Mouse (Mus musculus) neural tube, embryonic 12.5 days (tissue): ENCODE data around the gene Zfp644. TPM values are rescaled to one million over a fixed set of nuclear protein-coding genes. Genes with fewer than 3 reads are reported as not detected.

Experiments
- ATAC-seq: fragments of 200-750 bp; cut with Nextera tagmentation; 2 replicates; pipeline ENCODE4 v1.8.0; 2017; ENCODE audit warnings: low read depth, mild to moderate bottlenecking, moderate TSS enrichment, moderate library complexity; ENCODE audit not compliant: low FRiP score
- H3K27ac ChIP-seq: fragments of 300-500 bp; sonication (generic); 2 replicates; pipeline ENCODE4 v1.5.1; 2016
- H3K27me3 ChIP-seq: fragments of 300-500 bp; sonication (generic); replicated peaks from 2 replicates; pipeline ENCODE4 v1.6.1; 2016; ENCODE audit warnings: mild to moderate bottlenecking
- H3K36me3 ChIP-seq: fragments of 300-500 bp; sonication (generic); 2 replicates; pipeline ENCODE4 v1.6.1; 2016; ENCODE audit warnings: mild to moderate bottlenecking
- H3K4me1 ChIP-seq: fragments of 300-500 bp; sonication (generic); 2 replicates; pipeline ENCODE4 v1.6.1; 2016
- H3K4me2 ChIP-seq: fragments of 300-500 bp; sonication (generic); replicated peaks from 2 replicates; pipeline ENCODE4 v1.6.1; 2016; ENCODE audit warnings: mild to moderate bottlenecking
- H3K4me3 ChIP-seq: fragments of 300-500 bp; sonication (generic); 2 replicates; pipeline ENCODE4 v1.5.1; 2016
- H3K9ac ChIP-seq: fragments of 300-500 bp; sonication (generic); 2 replicates; pipeline ENCODE4 v1.6.1; 2016; ENCODE audit warnings: mild to moderate bottlenecking
- H3K9me3 ChIP-seq: fragments of 300-500 bp; sonication (generic); 2 replicates; pipeline ENCODE4 v1.6.1; 2016; ENCODE audit warnings: mild to moderate bottlenecking
- WGBS: fragments of 180-500 bp; shearing (Covaris S2); methylation state at CpG from one replicate; pipeline ENCODE4 v1.1.7; 2016; 5-methylcytosine and 5-hydroxymethylcytosine counted together
- polyA plus RNA-seq: library from polyadenylated mRNA; unstranded; fragments of >200 nt; fragmentation: Nextera tagmentation; extraction: Ambion mirVana; gene quantifications from 2 replicates; pipeline ENCODE4 v1.2.1, GENCODE M21; 2016

The Zfp644 gene
- polyA plus RNA-seq, 1 experiment from 2014 or later: 63.3 TPM

- Histone ChIP-seq H3K36me3 (peaks cover 6% of the 10 kb centered on the region; the same call in 1 of the 2 replicates), H3K4me3 (no peak overlapping the region), H3K9me3 (no peaks in the 10 kb centered on the region), H3K4me1 (no peaks in the 10 kb centered on the region), H3K27me3 (no peaks in the 10 kb centered on the region), H3K4me2 (no peak overlapping the region), H3K27ac (no peak overlapping the region), H3K9ac (no peak overlapping the region)
- ATAC-seq: no peak
- 91% methylated on average over 2 of the region's 2 CpGs for WGBS
These were observed 82.1 kb downstream of the Zfp644 start for GRCm38 (mm10) chr5:106615006-106615405.

DNA sequence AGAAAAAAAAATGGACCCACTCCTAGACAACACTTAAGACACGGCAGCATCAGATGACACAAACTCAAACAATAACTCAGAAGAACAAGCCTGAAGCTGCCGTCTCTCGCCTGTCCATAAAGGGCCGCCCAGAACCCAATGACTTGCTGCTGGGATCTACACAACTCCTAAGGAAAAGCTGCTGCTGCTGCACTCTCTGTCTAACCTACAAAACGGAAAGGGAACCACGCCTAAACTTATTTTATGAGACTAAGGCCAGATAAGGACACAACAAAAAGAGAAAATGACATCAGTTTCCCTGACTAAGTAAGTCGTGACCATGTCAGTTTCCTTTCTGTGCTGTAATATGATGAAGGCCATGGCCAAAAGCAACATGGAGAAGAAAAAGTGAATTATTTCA lies 82.5 kb downstream of the Zfp644 start:
- no peaks in the 10 kb centered on the region for H3K9me3 ChIP-seq
- H3K27ac ChIP-seq: no peak overlapping the region
- no peak overlapping the region for H3K4me3 ChIP-seq
- H3K9ac ChIP-seq: no peak overlapping the region
- no peak for ATAC-seq
- H3K36me3 ChIP-seq: peaks cover 6% of the 10 kb centered on the region; the same call in 1 of the 2 replicates
- WGBS: 84% methylated on average over 7 of the region's 7 CpGs
- H3K4me2 ChIP-seq: no peak overlapping the region
- no peaks in the 10 kb centered on the region for H3K27me3 ChIP-seq
- H3K4me1 ChIP-seq: no peaks in the 10 kb centered on the region

DNA sequence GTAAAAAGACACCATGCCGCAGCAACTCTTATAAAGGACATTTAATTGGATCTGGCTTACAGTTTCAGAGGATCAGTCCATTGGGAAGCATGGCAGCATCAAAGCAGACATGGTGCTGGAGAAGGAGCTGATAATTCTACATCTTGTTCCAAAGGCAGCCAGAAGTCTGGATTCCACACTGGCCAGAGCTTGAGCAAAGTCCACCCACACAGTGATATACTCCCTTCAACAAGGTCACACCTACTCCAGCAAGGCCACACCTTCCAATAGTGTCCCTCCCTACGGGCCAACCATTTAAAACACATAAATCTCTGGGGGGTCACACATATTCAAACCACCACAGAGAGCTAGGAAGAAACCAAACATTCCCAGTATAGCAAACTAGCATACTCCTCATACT lies 84.9 kb downstream of the Zfp644 start:
- Histone ChIP-seq H3K36me3 (peaks cover 6% of the 10 kb centered on the region; the same call in 1 of the 2 replicates), H3K27ac (no peak overlapping the region), H3K4me3 (no peak overlapping the region), H3K9me3 (no peaks in the 10 kb centered on the region), H3K27me3 (no peaks in the 10 kb centered on the region), H3K4me1 (0 out of 2 replicates have a peak, but pooled peaks cover under 1% of the 10 kb centered on the region), H3K9ac (no peak overlapping the region), H3K4me2 (no peak overlapping the region)
- no peak for ATAC-seq
- WGBS: 93% methylated on average over 2 of the region's 2 CpGs

GRCm38 (mm10) chr5:106608798-106609197 lies 88.3 kb downstream of the Zfp644 start, which contains the start of gene Gm17304:
TSS of gene Gm17304 (plus strand) at chr5:106609098.
- Histone ChIP-seq H3K4me2 (no peak within 1 kb of the TSS), H3K27ac (no peak within 1 kb of the TSS), H3K9me3 (no peaks in the 10 kb centered on the region), H3K27me3 (no peaks in the 10 kb centered on the region), H3K36me3 (peaks cover 6% of the 10 kb centered on the region; the same call in 1 of the 2 replicates), H3K4me1 (0 out of 2 replicates have a peak, but pooled peaks cover 2% of the 10 kb centered on the region), H3K9ac (no peak within 1 kb of the TSS), H3K4me3 (no peak within 1 kb of the TSS)
- WGBS: 93% methylated on average over 4 of the region's 4 CpGs
- ATAC-seq: no peak

DNA sequence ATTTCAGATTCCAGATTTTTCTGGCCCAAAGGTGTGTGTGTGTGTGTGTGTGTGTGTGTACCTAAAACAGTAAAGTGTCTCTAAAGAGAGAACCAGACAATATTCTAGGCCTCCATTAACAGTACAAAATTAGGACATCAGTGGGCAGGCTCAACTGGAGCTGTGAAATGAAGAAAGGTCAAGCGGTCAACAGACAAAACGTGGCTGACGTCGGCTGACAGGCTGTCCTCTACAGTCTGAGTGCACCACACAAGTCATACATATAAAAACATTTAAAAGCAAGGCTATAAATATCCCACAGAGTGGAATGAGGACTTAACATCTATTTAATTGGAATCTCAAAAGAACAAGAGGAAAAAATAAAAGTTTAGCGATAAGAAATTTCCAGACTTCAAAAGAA lies 90.0 kb downstream of the Zfp644 start:
- Histone ChIP-seq H3K27me3 (no peaks in the 10 kb centered on the region), H3K36me3 (peaks cover 6% of the 10 kb centered on the region; the same call in 1 of the 2 replicates), H3K4me3 (no peak overlapping the region), H3K9ac (no peak overlapping the region), H3K27ac (no peak overlapping the region), H3K9me3 (no peaks in the 10 kb centered on the region), H3K4me1 (0 out of 2 replicates have a peak, but pooled peaks cover 2% of the 10 kb centered on the region), H3K4me2 (no peak overlapping the region)
- 64% methylated on average over 5 of the region's 5 CpGs for WGBS
- ATAC-seq: no peak

GRCm38 (mm10) chr5:106605096-106605495 lies 92.0 kb downstream of the Zfp644 start:
- Histone ChIP-seq H3K9ac (no peak overlapping the region), H3K4me1 (0 out of 2 replicates have a peak, but pooled peaks cover 2% of the 10 kb centered on the region), H3K4me2 (no peak overlapping the region), H3K27me3 (no peaks in the 10 kb centered on the region), H3K9me3 (no peaks in the 10 kb centered on the region), H3K36me3 (no peaks in the 10 kb centered on the region; the same call in 1 of the 2 replicates), H3K4me3 (no peak overlapping the region), H3K27ac (no peak overlapping the region)
- 91% methylated on average over 6 of the region's 6 CpGs for WGBS
- ATAC-seq: no peak

DNA sequence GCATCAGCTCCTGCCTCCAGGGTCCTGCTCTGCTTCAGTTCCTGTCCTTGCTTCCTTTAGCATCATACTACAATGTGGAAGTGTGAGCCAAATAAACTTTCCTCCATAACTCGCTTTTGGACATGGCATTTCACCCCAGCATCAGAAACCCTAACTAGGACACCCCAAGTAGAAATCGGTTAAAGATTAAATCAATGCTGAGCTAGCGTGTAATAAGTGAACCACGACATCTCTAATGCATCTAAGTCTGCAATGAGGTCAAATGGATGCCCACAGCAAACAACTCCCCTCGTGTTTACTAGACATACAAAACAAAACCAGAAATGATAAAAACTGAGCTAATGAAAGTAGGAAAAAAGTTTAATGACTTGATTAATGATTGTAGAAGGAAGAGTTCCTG lies 92.7 kb downstream of the Zfp644 start:
- no peak overlapping the region for H3K4me3 ChIP-seq
- H3K4me1 ChIP-seq: 0 out of 2 replicates have a peak, but pooled peaks cover 2% of the 10 kb centered on the region
- no peaks in the 10 kb centered on the region; the same call in 1 of the 2 replicates for H3K36me3 ChIP-seq
- H3K27ac ChIP-seq: no peak overlapping the region
- no peaks in the 10 kb centered on the region for H3K27me3 ChIP-seq
- no peak for ATAC-seq
- no peaks in the 10 kb centered on the region for H3K9me3 ChIP-seq
- no peak overlapping the region for H3K9ac ChIP-seq
- H3K4me2 ChIP-seq: no peak overlapping the region
- WGBS: 94% methylated on average over 5 of the region's 5 CpGs

- H3K9me3 ChIP-seq: no peaks in the 10 kb centered on the region
- no peak overlapping the region for H3K27ac ChIP-seq
- WGBS: 55% methylated on average over 8 of the region's 8 CpGs
- ATAC-seq: 0 out of 2 replicates have a peak, but pooled peaks have one; percentile 41
- H3K4me1 ChIP-seq: no peaks in the 10 kb centered on the region
- no peak overlapping the region for H3K9ac ChIP-seq
- no peak overlapping the region for H3K4me2 ChIP-seq
- peaks cover 7% of the 10 kb centered on the region; the same call in 1 of the 2 replicates for H3K36me3 ChIP-seq
- no peaks in the 10 kb centered on the region for H3K27me3 ChIP-seq
- no peak overlapping the region for H3K4me3 ChIP-seq
These were observed 97.6 kb downstream of the Zfp644 start for GRCm38 (mm10) chr5:106599482-106599881.

- 94% methylated on average over 2 of the region's 2 CpGs for WGBS
- H3K27ac ChIP-seq: no peak overlapping the region
These were observed 99.6 kb downstream of the Zfp644 start for GRCm38 (mm10) chr5:106597472-106597871.

DNA sequence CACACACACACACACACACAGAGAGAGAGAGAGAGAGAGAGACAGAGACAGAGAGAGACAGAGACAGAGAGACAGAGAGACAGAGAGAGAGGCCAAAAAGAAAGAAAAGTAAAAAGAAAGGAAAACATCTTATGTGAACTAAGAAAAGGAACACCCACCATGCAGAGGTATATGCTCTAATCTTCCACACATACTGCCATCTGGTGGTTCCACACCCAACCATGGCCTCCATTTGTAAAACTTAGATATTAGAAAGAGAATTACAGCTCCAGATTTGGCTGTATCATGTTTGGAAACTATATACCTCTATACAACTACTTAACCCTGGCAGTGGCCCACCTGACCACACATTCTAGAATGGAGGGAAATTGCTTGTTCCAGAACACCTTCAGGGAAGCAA lies 102.7 kb downstream of the Zfp644 start:
- H3K36me3 ChIP-seq: peaks cover 19% of the 10 kb centered on the region
- H3K9ac ChIP-seq: no peak overlapping the region
- no peaks in the 10 kb centered on the region for H3K4me1 ChIP-seq
- H3K4me2 ChIP-seq: no peak overlapping the region
- H3K27ac ChIP-seq: no peak overlapping the region
- H3K9me3 ChIP-seq: no peaks in the 10 kb centered on the region
- H3K4me3 ChIP-seq: no peak overlapping the region
- no peak for ATAC-seq
- no peaks in the 10 kb centered on the region for H3K27me3 ChIP-seq

More at GRCm38 (mm10) chr5:106597472-106597871, 99.6 kb downstream of the Zfp644 start:
- Histone ChIP-seq H3K4me1 (no peaks in the 10 kb centered on the region), H3K9ac (no peak overlapping the region), H3K4me3 (no peak overlapping the region), H3K27me3 (no peaks in the 10 kb centered on the region), H3K4me2 (no peak overlapping the region), H3K9me3 (no peaks in the 10 kb centered on the region), H3K36me3 (peaks cover 7% of the 10 kb centered on the region; the same call in 1 of the 2 replicates)
- no peak for ATAC-seq

DNA sequence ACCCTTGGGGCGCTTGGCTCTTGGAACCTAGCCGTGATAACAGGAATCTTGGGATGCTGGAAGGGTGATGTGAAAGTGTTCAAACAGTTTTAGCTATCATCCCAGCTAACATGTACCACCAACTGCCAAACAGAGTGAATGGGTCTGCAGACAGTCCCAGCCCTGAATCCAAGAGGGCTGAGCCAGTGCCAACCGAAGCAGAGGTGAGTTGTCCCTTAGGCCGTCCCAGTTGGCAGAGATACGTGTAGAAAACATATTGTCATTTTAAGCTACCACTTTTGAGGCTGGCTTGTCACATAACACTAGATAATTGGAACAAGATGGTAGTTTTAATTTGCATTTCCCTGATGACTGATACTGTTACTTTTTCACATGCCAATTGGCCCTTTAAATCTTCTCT lies 106.4 kb downstream of the Zfp644 start:
- H3K4me2 ChIP-seq: no peak overlapping the region
- no peaks in the 10 kb centered on the region for H3K27me3 ChIP-seq
- ATAC-seq: no peak
- no peak overlapping the region for H3K4me3 ChIP-seq
- no peak overlapping the region for H3K9ac ChIP-seq
- no peaks in the 10 kb centered on the region for H3K4me1 ChIP-seq
- WGBS: 91% methylated on average over 5 of the region's 5 CpGs
- peaks cover 25% of the 10 kb centered on the region for H3K36me3 ChIP-seq
- H3K9me3 ChIP-seq: no peaks in the 10 kb centered on the region
- H3K27ac ChIP-seq: no peak overlapping the region

- Histone ChIP-seq H3K4me2 (no peak overlapping the region), H3K9me3 (no peaks in the 10 kb centered on the region), H3K4me3 (no peak overlapping the region), H3K9ac (no peak overlapping the region), H3K27ac (no peak overlapping the region), H3K36me3 (peaks cover 20% of the 10 kb centered on the region), H3K27me3 (no peaks in the 10 kb centered on the region), H3K4me1 (no peaks in the 10 kb centered on the region)
- ATAC-seq: no peak
- 93% methylated on average over 11 of the region's 11 CpGs for WGBS
These were observed 107.4 kb downstream of the Zfp644 start for GRCm38 (mm10) chr5:106589670-106590069.

- H3K27ac ChIP-seq: no peak overlapping the region
- no peaks in the 10 kb centered on the region for H3K4me1 ChIP-seq
- H3K4me3 ChIP-seq: no peak overlapping the region
- no peaks in the 10 kb centered on the region for H3K9me3 ChIP-seq
- 95% methylated on average over 9 of the region's 9 CpGs for WGBS
- ATAC-seq: no peak
- H3K9ac ChIP-seq: no peak overlapping the region
- H3K4me2 ChIP-seq: no peak overlapping the region
- peaks cover 20% of the 10 kb centered on the region for H3K36me3 ChIP-seq
- H3K27me3 ChIP-seq: no peaks in the 10 kb centered on the region
These were observed 108.1 kb downstream of the Zfp644 start for GRCm38 (mm10) chr5:106589006-106589405.
